Mouse (Mus musculus) CD8-positive naive resting alpha-beta T cell, adult 2 months (primary cell): Measurements from ENCODE around the gene Unk.
"Not testable (repeated sequence)": the region's sequence is repeated elsewhere in the genome, so short reads cannot be mapped to it uniquely, and the experiment has no call there.

Experiments
- DNase-seq, 2 experiments: peaks; one replicate each; pipeline ENCODE4 v3.0.0; 2022; ENCODE audit warnings: low read depth in 2 of 2, low spot score in 2 of 2

Gene Unk

DNA sequence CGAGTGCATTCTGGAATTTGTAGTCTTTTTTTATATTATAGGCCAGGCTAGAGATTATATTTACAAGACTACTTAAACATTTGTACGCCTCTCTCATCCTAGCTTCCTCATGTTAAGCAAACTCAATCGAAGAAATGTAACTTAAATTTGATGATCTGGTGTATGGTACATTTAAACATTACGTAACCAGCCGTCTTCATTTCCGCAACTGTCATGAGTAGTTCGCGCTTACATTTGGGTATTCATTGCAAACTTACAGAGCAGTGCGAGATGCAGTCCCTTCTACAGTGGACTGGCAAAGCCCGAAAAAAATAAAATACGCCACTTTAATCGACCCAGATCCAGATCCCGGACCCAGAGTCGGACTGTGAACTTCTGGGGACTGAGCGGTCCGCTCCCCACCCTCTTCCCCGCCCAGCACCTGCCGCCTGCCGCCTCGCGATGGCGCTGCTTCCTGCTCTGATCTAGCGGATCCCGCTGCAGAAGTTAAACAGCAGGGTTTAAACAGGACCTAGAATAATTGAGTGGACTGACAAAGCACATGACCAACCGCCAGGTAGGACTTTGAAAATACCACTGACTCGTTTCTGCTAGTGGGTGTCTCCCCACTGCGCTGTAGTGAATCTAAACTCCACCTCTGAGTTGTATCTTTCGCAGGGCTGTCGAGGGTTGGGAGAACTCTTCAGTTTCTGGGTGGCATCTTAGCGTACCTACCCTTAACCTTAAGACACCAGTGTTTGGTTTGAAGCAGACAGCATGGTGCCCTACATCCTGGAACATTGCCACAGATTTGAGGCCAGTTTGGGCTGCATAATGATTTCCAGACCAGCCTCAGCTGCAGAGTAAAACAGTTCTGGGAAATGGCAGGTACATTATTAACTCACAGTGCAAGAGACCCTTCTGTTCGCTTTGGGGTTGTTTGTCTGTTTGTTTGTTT, 57.3 kb downstream of the Unk start:
- peak; percentile 77 to 88 for DNase-seq

GRCm38 (mm10) chr11:116088188-116088587, 58.1 kb downstream of the Unk start:
- DNase-seq = no peak

GRCm38 (mm10) chr11:116088741-116089394, 58.7 kb downstream of the Unk start:
- no peak for DNase-seq

DNA sequence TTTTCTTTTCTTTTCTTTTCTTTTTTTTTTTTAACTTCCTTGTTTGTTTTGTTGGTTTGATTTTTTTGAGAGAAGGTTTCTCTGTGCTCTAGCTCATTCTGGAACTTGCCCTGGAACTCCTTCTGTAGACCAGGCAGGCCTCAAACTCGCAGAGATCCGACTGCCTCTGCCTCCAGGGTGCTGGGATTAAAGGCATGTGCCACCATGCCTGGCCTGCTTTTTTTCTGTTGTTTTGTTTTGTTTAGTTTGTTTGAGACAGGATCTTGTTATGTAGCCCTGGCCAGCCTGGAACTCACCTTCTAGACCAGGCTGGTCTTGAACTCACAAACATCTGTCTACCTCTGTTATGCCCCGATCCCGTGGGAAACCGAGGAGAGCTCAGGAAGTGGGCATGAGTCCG, 59.4 kb downstream of the Unk start:
- no peak for DNase-seq

- no peak for DNase-seq
These were observed 61.5 kb downstream of the Unk start for GRCm38 (mm10) chr11:116091591-116091990.

DNA sequence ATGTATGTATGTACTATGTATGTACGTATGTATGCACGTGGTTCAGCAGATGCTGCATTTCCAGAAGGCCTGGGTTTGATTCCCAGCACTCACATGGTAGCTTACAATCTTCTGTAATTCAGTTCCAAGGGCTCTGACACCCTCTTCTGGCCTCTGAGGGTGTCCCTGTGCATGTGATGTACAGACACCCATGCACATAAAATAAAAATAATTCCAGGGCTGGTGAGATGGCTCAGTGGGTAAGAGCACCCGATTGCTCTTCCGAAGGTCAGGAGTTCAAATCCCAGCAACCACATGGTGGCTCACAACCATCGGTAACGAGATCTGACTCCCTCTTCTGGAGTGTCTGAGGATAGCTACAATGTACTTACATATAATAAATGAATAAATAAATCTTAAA, 62.8 kb downstream of the Unk start:
- DNase-seq = not testable (repeated sequence)

DNA sequence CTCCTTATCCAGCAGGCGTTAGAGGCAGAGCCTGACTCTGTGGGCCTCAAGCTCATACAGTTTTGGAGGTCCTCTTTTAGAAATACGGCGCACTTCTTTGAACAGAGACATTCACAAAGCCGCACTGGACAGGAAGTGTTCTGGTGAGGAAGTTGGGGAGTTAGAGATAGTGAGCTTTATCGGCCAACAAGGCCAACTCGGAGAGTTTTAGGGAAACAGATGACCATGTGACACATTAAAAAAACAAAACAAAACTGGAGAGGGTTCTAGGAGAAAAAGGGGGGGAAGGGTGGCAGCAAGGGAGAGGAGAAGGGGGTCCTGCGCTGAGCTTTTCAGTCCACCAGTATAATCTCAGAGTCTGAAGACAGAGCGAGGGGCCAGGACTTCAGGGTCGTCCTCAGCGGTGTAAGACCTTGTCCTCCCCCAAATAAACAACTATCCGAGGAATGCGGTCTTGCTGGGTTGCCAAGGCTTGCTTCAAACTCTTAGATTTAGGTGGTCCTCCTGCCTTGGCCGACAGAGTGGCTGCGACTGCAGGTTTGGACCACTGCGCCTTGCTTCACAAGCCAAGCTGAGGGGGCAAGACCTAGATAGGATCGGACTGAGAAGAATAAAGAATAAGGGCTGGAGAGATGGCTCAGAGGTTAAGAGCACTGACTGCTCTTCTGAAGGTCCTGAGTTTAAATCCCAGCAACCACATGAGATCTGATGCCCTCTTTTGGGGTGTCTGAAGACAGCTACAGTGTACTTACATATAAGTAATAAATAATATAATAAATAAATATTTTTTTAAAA, 63.8 kb downstream of the Unk start:
- no peak for DNase-seq

DNA sequence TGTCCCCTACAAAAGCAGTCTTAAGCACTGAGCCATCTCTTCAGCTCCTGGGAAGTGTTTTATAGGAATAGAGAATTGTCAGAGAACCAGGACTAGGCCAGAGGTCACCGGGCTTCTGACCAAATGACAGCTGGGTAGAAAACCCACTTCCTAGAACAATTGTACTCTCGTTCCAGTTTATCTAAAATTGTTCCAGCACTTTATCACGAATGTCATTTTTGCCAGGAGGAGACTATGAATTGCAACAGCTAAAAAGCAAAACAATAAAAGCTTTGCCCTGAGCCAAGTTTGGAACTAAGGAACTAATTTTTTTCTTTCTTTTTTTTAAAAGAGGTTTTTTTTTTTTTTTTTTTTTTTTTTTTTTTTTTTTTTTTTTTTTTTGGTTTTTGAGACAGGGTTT, 65.5 kb downstream of the Unk start:
- DNase-seq = no peak

DNA sequence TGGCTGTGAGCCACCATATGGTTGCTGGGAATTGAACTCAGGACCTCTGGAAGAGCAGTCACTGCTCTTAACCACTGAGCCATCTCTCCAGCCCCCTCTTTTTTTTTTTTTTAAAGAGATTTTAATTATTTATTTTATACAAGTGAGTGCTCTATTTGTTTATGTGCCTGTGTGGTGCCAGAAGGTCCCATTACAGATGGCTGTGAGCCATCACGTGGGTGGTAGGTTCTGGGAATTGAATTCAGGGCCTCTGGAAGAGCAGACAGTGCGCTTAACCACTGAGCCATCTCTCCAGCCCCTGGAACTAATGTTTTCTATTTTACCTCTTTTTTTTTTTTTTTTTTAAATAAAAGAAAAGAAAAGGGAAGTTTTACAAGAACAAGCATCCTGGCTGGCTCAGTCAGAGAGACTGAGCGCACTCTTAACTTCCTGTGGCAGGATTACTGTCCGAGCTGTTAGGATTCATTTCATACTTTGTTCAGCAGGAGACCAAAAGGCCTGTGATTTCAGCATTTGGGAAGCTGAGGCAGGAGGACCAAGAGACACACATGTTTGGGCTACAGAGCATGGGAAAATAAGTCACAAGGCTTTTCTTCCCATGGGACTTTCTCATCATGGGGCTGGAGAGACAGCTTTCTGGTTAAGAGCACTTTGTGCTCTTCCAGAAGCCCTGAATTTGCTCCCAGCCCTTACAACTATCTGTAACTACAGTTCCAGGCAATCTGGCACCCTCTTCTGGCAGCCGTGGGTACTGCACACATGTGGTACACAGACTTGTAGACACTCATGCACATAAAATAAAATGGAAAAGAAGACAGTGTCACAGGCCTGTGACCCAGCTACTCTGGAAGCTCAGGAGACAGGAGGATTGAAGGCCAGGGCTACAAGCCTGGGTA, 66.3 kb downstream of the Unk start:
- peak; percentile 36 to 53 for DNase-seq

DNA sequence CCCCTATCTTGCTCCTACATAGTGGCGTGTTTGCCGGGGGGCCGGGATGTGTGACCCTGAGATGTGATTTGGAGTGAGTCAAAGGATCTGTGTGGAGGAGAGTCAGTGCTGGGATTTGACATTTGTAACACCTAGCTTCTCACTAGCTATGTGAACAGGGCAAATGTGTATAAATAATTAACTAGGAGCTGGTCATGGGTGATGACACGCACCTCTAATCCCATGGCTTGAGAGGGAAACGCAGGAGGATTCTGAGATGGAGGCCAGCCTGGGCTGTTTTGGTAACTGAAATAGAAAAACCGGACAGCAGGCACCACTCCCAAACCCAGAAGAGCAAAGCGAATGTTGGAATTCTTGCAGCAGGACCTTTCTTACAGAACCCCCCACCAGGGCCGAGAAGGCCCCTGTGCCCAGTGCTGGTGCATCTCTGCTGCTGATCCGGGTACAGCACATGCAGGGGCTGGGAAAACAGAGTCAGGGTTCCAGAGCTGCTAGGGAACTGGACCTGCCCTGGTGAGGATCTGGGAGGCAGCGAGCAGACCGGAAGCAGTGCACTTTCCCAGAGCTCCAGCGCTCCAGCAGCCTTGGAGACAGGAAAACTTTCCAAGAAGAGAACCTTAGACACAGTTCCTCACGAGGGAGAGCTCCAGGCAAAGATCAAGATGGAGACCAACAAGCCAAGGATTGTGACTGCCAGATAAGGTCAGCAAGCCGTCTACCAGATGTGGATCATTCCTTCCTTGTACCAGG, 68.8 kb downstream of the Unk start:
- DNase-seq = no peak

GRCm38 (mm10) chr11:116099462-116099861, 69.3 kb downstream of the Unk start:
- no peak for DNase-seq

GRCm38 (mm10) chr11:116100385-116100784, 70.3 kb downstream of the Unk start:
- no peak for DNase-seq

DNA sequence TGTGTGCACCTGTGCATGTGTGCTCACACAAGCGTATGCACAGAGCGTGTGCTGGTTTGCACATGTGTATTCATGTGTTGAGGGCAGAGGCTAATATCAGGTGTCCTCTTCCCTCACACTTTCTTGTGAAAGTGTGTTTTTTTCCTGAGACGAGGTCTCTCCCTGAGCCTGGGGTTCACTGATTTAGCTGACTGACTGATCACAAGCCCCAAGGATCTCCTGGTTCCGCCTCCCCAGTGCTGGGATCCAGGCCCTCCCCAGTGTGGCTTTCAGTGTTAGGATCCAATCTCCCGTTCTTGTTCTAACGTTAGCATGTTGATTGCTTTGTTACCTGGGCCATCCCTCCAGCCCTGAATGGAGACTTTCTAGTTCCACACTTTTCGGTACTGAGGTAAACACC, 70.7 kb downstream of the Unk start:
- no peak for DNase-seq

- no peak for DNase-seq
These were observed 71.8 kb downstream of the Unk start for GRCm38 (mm10) chr11:116101931-116102381.

- DNase-seq = no peak
These were observed 72.3 kb downstream of the Unk start for GRCm38 (mm10) chr11:116102472-116102871.

DNA sequence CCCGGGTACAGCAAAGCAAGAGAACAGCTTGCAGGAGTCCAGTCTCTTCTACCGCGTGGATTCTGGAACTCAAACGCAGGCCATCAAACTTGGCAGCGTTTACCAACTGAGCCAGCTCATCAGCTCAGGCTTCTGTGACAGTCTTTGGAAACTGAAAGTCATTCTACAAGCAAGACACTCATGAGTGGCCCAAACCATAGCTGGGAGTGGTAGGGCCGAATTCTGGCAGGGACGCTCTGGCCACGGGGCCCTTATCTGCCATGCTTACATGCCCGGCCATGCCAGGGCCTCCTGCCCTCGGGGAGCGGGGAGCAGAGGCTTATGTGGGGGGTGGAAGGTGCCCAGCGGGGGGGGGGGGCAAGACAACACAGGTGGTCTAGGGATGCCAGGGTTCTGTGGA, 73.5 kb downstream of the Unk start:
- no peak for DNase-seq

- no peak for DNase-seq
These were observed 74.0 kb downstream of the Unk start for GRCm38 (mm10) chr11:116104006-116104646.

DNA sequence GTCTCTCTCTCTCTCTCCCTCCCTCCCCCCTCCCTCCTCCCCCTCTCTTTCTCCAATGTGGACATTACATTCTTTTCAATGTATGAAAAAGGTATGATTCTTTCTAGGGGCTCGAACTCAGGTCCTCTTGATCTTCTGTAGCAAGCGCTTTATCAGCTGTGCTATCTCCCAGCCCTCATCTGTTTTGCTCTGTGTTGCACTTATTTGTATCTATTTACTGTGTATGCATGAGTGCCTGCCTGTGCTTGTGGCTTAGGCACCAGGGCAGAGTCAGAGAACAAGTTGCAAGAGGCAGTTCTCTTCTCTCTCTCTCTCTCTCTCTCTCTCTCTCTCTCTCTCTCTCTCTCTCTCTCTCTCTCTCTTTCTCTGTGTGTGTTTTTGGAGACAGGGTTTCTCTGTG, 74.9 kb downstream of the Unk start:
- DNase-seq = no peak
